Mouse (Mus musculus): ENCODE results near the gene Lrrc36. TPM values are rescaled to one million over a fixed set of nuclear protein-coding genes. Genes with fewer than 3 reads are reported as not detected.

The Lrrc36 gene
- total and polyA plus RNA-seq, 3 experiments: 0.06 TPM; not detected in 2

DNA sequence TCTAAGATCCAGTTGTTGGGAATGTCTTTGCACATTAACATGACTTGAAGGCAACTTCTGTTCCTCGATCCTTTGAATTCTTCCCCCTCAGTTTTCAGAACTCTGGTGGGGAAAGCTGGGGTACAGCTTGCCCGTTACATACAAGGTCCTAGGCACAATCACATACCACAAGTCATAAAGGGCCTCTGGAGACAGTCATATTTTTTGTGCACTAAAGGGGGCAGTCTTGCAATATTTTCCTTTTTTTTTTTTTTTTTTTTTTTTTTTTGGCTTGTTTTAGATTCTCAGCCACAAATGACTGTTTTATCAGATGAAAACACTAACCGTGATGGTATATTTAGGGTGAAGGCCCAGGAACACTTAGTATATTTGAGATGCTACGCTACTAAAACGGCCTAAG lies 39.9 kb downstream of the Lrrc36 start:
- Histone ChIP-seq H3K4me1 (ENCODE audit: control insufficient read depth in 1 of 2, insufficient read depth in 2 of 2, low read length in 2 of 2) (peaks cover 7 to 18% of the 10 kb centered on the region in 2 experiments), H3K79me2 (ENCODE audit: control insufficient read depth, insufficient read depth, low read length, poor library complexity) (no peaks in the 10 kb centered on the region), H3K27me3 (ENCODE audit: control insufficient read depth in 1 of 2, insufficient read depth in 2 of 2, low read length in 2 of 2) (peaks cover 0 to 9% of the 10 kb centered on the region in 2 experiments), H3K9me3 (replicated peaks; ENCODE audit: insufficient read depth, low read length) (no peaks in the 10 kb centered on the region), H3K27ac (ENCODE audit: control insufficient read depth, low read depth, low read length) (no peak overlapping the region), H3K9ac (ENCODE audit: control insufficient read depth, low read depth, low read length, poor library complexity, severe bottlenecking) (no peak overlapping the region), H3K36me3 (ENCODE audit: control insufficient read depth in 1 of 2, insufficient read depth in 2 of 2, low read length in 2 of 2) (peaks cover 0 to 18% of the 10 kb centered on the region in 2 experiments; a peak in 2 of 4 replicates), H3K4me3 (ENCODE audit: control insufficient read depth in 1 of 2, insufficient read depth in 1 of 2, low read depth in 2 of 2, low read length in 2 of 2) (no peak overlapping the region)
- DNase-seq (ENCODE audit: low read depth, low spot score): peak; percentile 72
- TF ChIP-seq USF2 (IDR thresholded peaks at IDR 0.05; ENCODE audit: borderline replicate concordance in 1 of 2, insufficient read depth in 1 of 2, low read depth in 1 of 2, low read length in 2 of 2) (no peak), MEF2A (IDR thresholded peaks at IDR 0.05; ENCODE audit: extremely low read depth, insufficient replicate concordance, low read depth, low read length, poor library complexity, severe bottlenecking) (no peak), USF1 (IDR thresholded peaks at IDR 0.05; ENCODE audit: low read depth, low read length) (no peak), SIN3A (IDR thresholded peaks at IDR 0.05; ENCODE audit: low read length) (peak; percentile 60; the same call in 1 of the 2 replicates), BHLHE40 (IDR thresholded peaks at IDR 0.05; ENCODE audit: borderline replicate concordance, low read depth, low read length) (no peak), KAT2A (conservative IDR thresholded peaks at IDR 0.05; ENCODE audit: low read depth, low read length) (no peak), HCFC1 (IDR thresholded peaks at IDR 0.05; ENCODE audit: low read depth, low read length) (no peak), MYB (IDR thresholded peaks at IDR 0.05; ENCODE audit: low read depth, low read length) (no peak), ELF1 (IDR thresholded peaks at IDR 0.05; ENCODE audit: low read depth, low read length) (no peak), SMC3 (IDR thresholded peaks at IDR 0.05; ENCODE audit: low read depth, low read length) (peak; percentile 29; the same call in 1 of the 2 replicates), RCOR1 (IDR thresholded peaks at IDR 0.05; ENCODE audit: low read depth, low read length) (no peak), ZC3H11A (IDR thresholded peaks at IDR 0.05; ENCODE audit: low read depth, low read length) (peak; percentile 55), MYC (IDR thresholded peaks at IDR 0.05; ENCODE audit: low read depth, low read length) (peak; percentile 34; the same call in 1 of the 2 replicates), JUND (IDR thresholded peaks at IDR 0.05; ENCODE audit: low read depth, low read length) (no peak), POLR2AphosphoS2 (IDR thresholded peaks at IDR 0.05; ENCODE audit: low read length) (no peak), EP300 (IDR thresholded peaks at IDR 0.05; ENCODE audit: low read depth in 1 of 2, low read length in 2 of 2) (no peak; a peak in 1 of 4 replicates), MAFK (IDR thresholded peaks at IDR 0.05; ENCODE audit: borderline replicate concordance, low read depth, low read length) (no peak), ZNF384 (IDR thresholded peaks at IDR 0.05; ENCODE audit: low read depth, low read length) (peak; percentile 100), TCF12 (IDR thresholded peaks at IDR 0.05; ENCODE audit: low read depth, low read length) (no peak), CTCF (IDR thresholded peaks at IDR 0.05 in 2 of 3, conservative IDR thresholded peaks at IDR 0.05 in 1 of 3; ENCODE audit: control insufficient read depth in 1 of 3, insufficient read depth in 1 of 3, low read depth in 2 of 3, low read length in 3 of 3, poor library complexity in 1 of 3, severe bottlenecking in 1 of 3) (peak in 2 of 3 experiments; percentile 33 to 66; a peak in 4 of 6 replicates), TBP (IDR thresholded peaks at IDR 0.05; ENCODE audit: low read depth, low read length) (peak; percentile 32; the same call in 1 of the 2 replicates), CHD2 (IDR thresholded peaks at IDR 0.05; ENCODE audit: low read length) (no peak), NELFE (IDR thresholded peaks at IDR 0.05; ENCODE audit: low read depth, low read length) (no peak), NRF1 (IDR thresholded peaks at IDR 0.05; ENCODE audit: insufficient read depth, low read depth, low read length, poor library complexity, severe bottlenecking) (no peak), ZMIZ1 (IDR thresholded peaks at IDR 0.05; ENCODE audit: low read depth, low read length) (no peak), ETS1 (IDR thresholded peaks at IDR 0.05; ENCODE audit: low read depth, low read length) (peak; percentile 48; the same call in 1 of the 2 replicates), GABPA (IDR thresholded peaks at IDR 0.05; ENCODE audit: low read depth, low read length) (no peak), POLR2AphosphoS5 (IDR thresholded peaks at IDR 0.05; ENCODE audit: borderline replicate concordance, low read depth, low read length) (no peak), CHD1 (IDR thresholded peaks at IDR 0.05; ENCODE audit: low read depth, low read length) (no peak), POLR2A (IDR thresholded peaks at IDR 0.05; ENCODE audit: control insufficient read depth in 1 of 2, insufficient read depth in 1 of 2, low read depth in 1 of 2, low read length in 2 of 2, poor library complexity in 1 of 2) (no peak), GATA1 (IDR thresholded peaks at IDR 0.05; ENCODE audit: low read depth, low read length) (peak; percentile 44; the same call in 1 of the 2 replicates), E2F4 (IDR thresholded peaks at IDR 0.05; ENCODE audit: borderline replicate concordance, low read depth, low read length) (no peak), TAL1 (IDR thresholded peaks at IDR 0.05; ENCODE audit: low read length) (no peak), UBTF (IDR thresholded peaks at IDR 0.05; ENCODE audit: borderline replicate concordance, insufficient read depth, low read depth, low read length) (no peak), RAD21 (IDR thresholded peaks at IDR 0.05; ENCODE audit: low read depth, low read length) (peak; percentile 60), ZKSCAN1 (IDR thresholded peaks at IDR 0.05; ENCODE audit: low read depth, low read length) (peak; percentile 77; the same call in 1 of the 2 replicates), MXI1 (IDR thresholded peaks at IDR 0.05; ENCODE audit: low read depth, low read length) (no peak)
